Mouse (Mus musculus) kidney, embryonic 16.5 days (tissue): ENCODE measurements at regions not wholly inside any gene's neighbourhood (a gene's known extent, or its start where the extent isn't known, plus 50 kb on each side); places are given as distances from the start of the nearest gene placed in this dataset.

Source experiments
- ATAC-seq: fragments of 200-750 bp; cut with Nextera tagmentation; 2 replicates; pipeline ENCODE4 v1.8.0; 2017; ENCODE audit warnings: moderate TSS enrichment; ENCODE audit not compliant: low FRiP score, low TSS enrichment
- H3K27ac ChIP-seq: fragments of 300-500 bp; sonication (generic); 2 replicates; pipeline ENCODE4 v1.5.1; 2014; ENCODE audit warnings: low read length
- H3K27me3 ChIP-seq: fragments of 300-500 bp; sonication (generic); 2 replicates; pipeline ENCODE4 v1.6.1; 2014; ENCODE audit warnings: low read length, control low read depth, mixed read lengths; ENCODE audit not compliant: insufficient read depth
- H3K36me3 ChIP-seq: fragments of 300-500 bp; sonication (generic); 2 replicates; pipeline ENCODE4 v1.6.1; 2014; ENCODE audit warnings: low read length, control low read depth, mixed read lengths; ENCODE audit not compliant: insufficient read depth
- H3K4me1 ChIP-seq: fragments of 300-500 bp; sonication (generic); 2 replicates; pipeline ENCODE4 v1.6.1; 2014; ENCODE audit warnings: low read length, control low read depth, mixed read lengths; ENCODE audit not compliant: insufficient read depth
- H3K4me2 ChIP-seq: fragments of 300-500 bp; sonication (generic); replicated peaks from 2 replicates; pipeline ENCODE4 v1.6.1; 2014; ENCODE audit warnings: low read depth, low read length
- H3K4me3 ChIP-seq: fragments of 300-500 bp; sonication (generic); 2 replicates; pipeline ENCODE4 v1.5.1; 2014; ENCODE audit warnings: mild to moderate bottlenecking, low read length
- H3K9ac ChIP-seq: fragments of 300-500 bp; sonication (generic); replicated peaks from 2 replicates; pipeline ENCODE4 v1.6.1; 2014; ENCODE audit warnings: low read length
- H3K9me3 ChIP-seq: fragments of 300-500 bp; sonication (generic); 2 replicates; pipeline ENCODE4 v1.6.1; 2016; ENCODE audit warnings: low read length, control low read depth
- WGBS: fragments of 180-500 bp; shearing (Covaris S2); extraction: QIAGEN DNeasy Blood & Tissue Kit; methylation state at CpG from one replicate; pipeline ENCODE4 v1.1.7; 2014; 5-methylcytosine and 5-hydroxymethylcytosine counted together

- no peak overlapping the region for H3K9ac ChIP-seq
- no peak overlapping the region for H3K4me3 ChIP-seq
- H3K4me1 ChIP-seq, result peaks cover 24% of the 10 kb centered on the region
- H3K27ac ChIP-seq, result no peak overlapping the region
- H3K9me3 ChIP-seq, result peaks cover 4% of the 10 kb centered on the region; the same call in 1 of the 2 replicates
- WGBS, result 54% methylated on average over 1 of the region's 1 CpGs
- no peak for ATAC-seq
- no peak overlapping the region for H3K4me2 ChIP-seq
- no peaks in the 10 kb centered on the region for H3K27me3 ChIP-seq
- no peaks in the 10 kb centered on the region for H3K36me3 ChIP-seq
Measured at GRCm38 (mm10) chr1:194516136-194516535, 101.9 kb upstream of the Plxna2 start.

DNA sequence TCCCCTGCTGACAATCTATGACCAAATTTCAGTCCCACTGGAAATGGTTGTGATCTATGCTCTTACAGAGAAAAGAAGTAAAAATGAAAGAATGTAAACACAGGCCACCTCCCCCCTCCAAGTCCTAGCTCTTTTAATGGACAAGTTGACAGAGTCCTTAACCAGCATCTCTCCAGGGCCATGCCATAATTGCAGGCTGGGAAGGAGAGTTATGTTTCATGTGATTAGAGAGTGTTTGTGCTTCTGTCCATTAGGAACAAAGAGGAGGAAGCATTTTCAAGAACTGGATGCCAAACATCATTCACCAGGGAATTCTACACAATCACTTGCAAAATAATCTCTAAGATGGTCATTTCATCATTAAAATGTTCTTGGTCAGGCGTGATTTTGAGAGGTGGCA is 109.7 kb upstream of the Plxna2 start:
- WGBS, result 52% methylated on average over 1 of the region's 1 CpGs
- H3K9ac ChIP-seq, result no peak overlapping the region
- H3K4me3 ChIP-seq, result no peak overlapping the region
- H3K27me3 ChIP-seq, result no peaks in the 10 kb centered on the region
- H3K9me3 ChIP-seq, result peaks cover 4% of the 10 kb centered on the region; the same call in 1 of the 2 replicates
- H3K36me3 ChIP-seq, result no peaks in the 10 kb centered on the region
- 0 out of 2 replicates have a peak, but pooled peaks cover 3% of the 10 kb centered on the region for H3K4me1 ChIP-seq
- no peak overlapping the region for H3K4me2 ChIP-seq
- ATAC-seq, result no peak
- no peak overlapping the region for H3K27ac ChIP-seq

- H3K4me1 ChIP-seq, result 0 out of 2 replicates have a peak, but pooled peaks cover 3% of the 10 kb centered on the region
- H3K27ac ChIP-seq, result no peak overlapping the region
- no peaks in the 10 kb centered on the region for H3K9me3 ChIP-seq
- no peak overlapping the region for H3K9ac ChIP-seq
- H3K4me3 ChIP-seq, result no peak overlapping the region
- no peak for ATAC-seq
- 41% methylated on average over 3 of the region's 3 CpGs for WGBS
- H3K36me3 ChIP-seq, result no peaks in the 10 kb centered on the region
- no peaks in the 10 kb centered on the region for H3K27me3 ChIP-seq
- H3K4me2 ChIP-seq, result no peak overlapping the region
Measured at GRCm38 (mm10) chr1:194505826-194506225, 112.2 kb upstream of the Plxna2 start.

DNA sequence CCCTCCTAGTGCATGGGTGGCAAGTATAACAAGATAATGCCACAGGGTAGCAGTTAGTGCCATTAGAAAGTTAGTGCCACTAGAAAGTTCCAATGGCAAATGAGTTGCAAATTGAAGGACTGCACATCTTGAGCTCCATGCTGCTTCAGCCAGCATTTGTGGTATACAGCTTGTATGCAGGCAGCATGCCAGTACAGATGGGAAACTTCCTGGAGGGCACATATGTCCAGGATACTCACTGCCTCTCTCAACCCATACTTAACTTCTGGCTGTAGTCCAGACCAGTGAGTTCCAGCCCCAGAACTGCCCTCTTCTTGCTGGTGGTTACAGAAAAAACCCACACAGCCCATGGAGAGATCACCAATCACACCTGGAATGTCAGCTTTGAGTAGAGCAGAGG is 113.8 kb upstream of the Plxna2 start:
- Histone ChIP-seq H3K4me3 (no peak overlapping the region), H3K27me3 (no peaks in the 10 kb centered on the region), H3K27ac (no peak overlapping the region), H3K36me3 (no peaks in the 10 kb centered on the region), H3K4me2 (no peak overlapping the region), H3K9ac (no peak overlapping the region), H3K4me1 (0 out of 2 replicates have a peak, but pooled peaks cover 3% of the 10 kb centered on the region), H3K9me3 (no peaks in the 10 kb centered on the region)
- no peak for ATAC-seq

DNA sequence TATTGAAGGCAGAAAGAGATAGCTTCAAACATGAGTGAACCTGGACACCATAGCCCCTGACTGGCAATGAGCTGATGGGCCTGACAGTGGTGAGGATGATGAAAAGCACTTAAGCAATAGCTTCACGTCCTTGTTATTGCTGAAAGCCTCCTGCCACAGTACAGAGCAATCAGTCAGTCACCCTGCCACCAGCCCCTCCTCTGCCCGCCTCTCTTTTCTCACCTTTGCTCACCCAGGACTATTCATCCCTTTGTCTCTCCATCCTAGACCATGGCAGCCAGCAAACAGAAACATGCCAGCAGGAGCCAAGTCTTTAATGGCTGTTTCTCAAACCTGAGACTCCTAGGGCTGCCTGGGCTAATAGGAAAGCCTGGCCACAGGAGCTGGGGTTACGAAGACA is 114.5 kb upstream of the Plxna2 start:
- H3K4me3 ChIP-seq, result no peak overlapping the region
- 0 out of 2 replicates have a peak, but pooled peaks cover 3% of the 10 kb centered on the region for H3K4me1 ChIP-seq
- H3K9me3 ChIP-seq, result no peaks in the 10 kb centered on the region
- WGBS, result 67% methylated on average over 3 of the region's 3 CpGs
- no peak for ATAC-seq
- H3K27ac ChIP-seq, result no peak overlapping the region
- no peaks in the 10 kb centered on the region for H3K36me3 ChIP-seq
- no peak overlapping the region for H3K4me2 ChIP-seq
- H3K27me3 ChIP-seq, result no peaks in the 10 kb centered on the region
- H3K9ac ChIP-seq, result no peak overlapping the region

- Histone ChIP-seq H3K27ac (no peak overlapping the region), H3K36me3 (no peaks in the 10 kb centered on the region), H3K4me1 (no peaks in the 10 kb centered on the region), H3K4me3 (no peak overlapping the region), H3K27me3 (no peaks in the 10 kb centered on the region), H3K9ac (no peak overlapping the region), H3K9me3 (no peaks in the 10 kb centered on the region), H3K4me2 (no peak overlapping the region)
- WGBS, result 73% methylated on average over 2 of the region's 2 CpGs
- no peak for ATAC-seq
Measured at GRCm38 (mm10) chr1:194496424-194496823, 121.6 kb upstream of the Plxna2 start.

DNA sequence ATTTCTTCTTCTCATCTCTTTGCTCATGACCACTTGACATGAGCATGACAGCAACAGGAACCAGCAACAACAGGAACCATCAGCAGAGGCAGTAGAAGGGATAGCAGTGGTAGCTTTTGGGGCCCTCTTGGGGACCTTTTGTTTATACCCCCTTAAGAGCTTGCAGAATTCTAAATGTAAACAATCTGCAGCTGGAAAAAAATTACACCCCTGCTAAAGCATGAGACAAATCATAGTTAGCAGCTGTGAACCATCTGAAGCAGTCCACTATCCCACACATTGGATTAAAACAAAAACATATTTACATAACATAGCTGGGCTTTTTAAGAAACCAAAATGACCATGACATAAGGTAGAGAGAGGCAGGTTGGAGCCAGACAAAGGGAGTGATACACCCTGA is 126.9 kb upstream of the Plxna2 start:
- Histone ChIP-seq H3K27me3 (no peaks in the 10 kb centered on the region), H3K4me1 (no peaks in the 10 kb centered on the region), H3K9ac (no peak overlapping the region), H3K36me3 (no peaks in the 10 kb centered on the region), H3K4me3 (no peak overlapping the region), H3K9me3 (no peaks in the 10 kb centered on the region), H3K27ac (no peak overlapping the region), H3K4me2 (no peak overlapping the region)
- ATAC-seq, result no peak

GRCm38 (mm10) chr1:194488126-194488525 is 129.9 kb upstream of the Plxna2 start:
- no peak for ATAC-seq
- no peaks in the 10 kb centered on the region for H3K27me3 ChIP-seq
- no peak overlapping the region for H3K27ac ChIP-seq
- H3K4me3 ChIP-seq, result no peak overlapping the region
- no peak overlapping the region for H3K4me2 ChIP-seq
- H3K36me3 ChIP-seq, result no peaks in the 10 kb centered on the region
- no peak overlapping the region for H3K9ac ChIP-seq
- no peaks in the 10 kb centered on the region for H3K4me1 ChIP-seq
- no peaks in the 10 kb centered on the region for H3K9me3 ChIP-seq

GRCm38 (mm10) chr1:194482717-194483059 is 135.3 kb upstream of the Plxna2 start:
- Histone ChIP-seq H3K4me3 (no peak overlapping the region), H3K27ac (no peak overlapping the region), H3K9me3 (no peaks in the 10 kb centered on the region), H3K9ac (no peak overlapping the region), H3K27me3 (no peaks in the 10 kb centered on the region), H3K4me1 (0 out of 2 replicates have a peak, but pooled peaks cover 3% of the 10 kb centered on the region), H3K4me2 (no peak overlapping the region), H3K36me3 (no peaks in the 10 kb centered on the region)
- no peak; the same call in 1 of the 2 replicates for ATAC-seq

GRCm38 (mm10) chr1:194482001-194482716 is 135.9 kb upstream of the Plxna2 start:
- H3K4me3 ChIP-seq, result no peak overlapping the region
- H3K9me3 ChIP-seq, result no peaks in the 10 kb centered on the region
- no peaks in the 10 kb centered on the region for H3K36me3 ChIP-seq
- no peak overlapping the region for H3K4me2 ChIP-seq
- H3K4me1 ChIP-seq, result 0 out of 2 replicates have a peak, but pooled peaks cover 3% of the 10 kb centered on the region
- 39% methylated on average over 6 of the region's 6 CpGs for WGBS
- no peak overlapping the region for H3K9ac ChIP-seq
- peak; percentile 88 for ATAC-seq
- H3K27me3 ChIP-seq, result no peaks in the 10 kb centered on the region
- no peak overlapping the region for H3K27ac ChIP-seq
